Mouse (Mus musculus): ENCODE data around the gene Pgbd5. TPM values are rescaled to one million over a fixed set of nuclear protein-coding genes. Genes with fewer than 3 reads are reported as not detected.

The Pgbd5 gene
- polyA plus RNA-seq, 1 experiment from 2014 or later: 2.0 TPM

Other genes with a start within 250 kb of the Pgbd5 start
- 42.8 and 47.2 TPM in 2 replicates for gene Galnt2, start 208.3 kb downstream of the Pgbd5 start, polyA plus RNA-seq (2015; fragmentation: Nextera tagmentation; extraction: Ambion mirVana)
- 20.5 and 20.7 TPM in 2 replicates for gene Cog2, start 81.1 kb upstream of the Pgbd5 start, polyA plus RNA-seq (2015; fragmentation: Nextera tagmentation; extraction: Ambion mirVana)
- gene Agt, start 130.0 kb upstream of the Pgbd5 start, polyA plus RNA-seq (2015; fragmentation: Nextera tagmentation; extraction: Ambion mirVana): 0.88 and 2.8 TPM in 2 replicates
- gene Capn9, start 136.5 kb upstream of the Pgbd5 start, polyA plus RNA-seq (2015; fragmentation: Nextera tagmentation; extraction: Ambion mirVana): 0.08 and 0.69 TPM in 2 replicates
- gene 2310022B05Rik, start 223.7 kb upstream of the Pgbd5 start, polyA plus RNA-seq (2015; fragmentation: Nextera tagmentation; extraction: Ambion mirVana): 37.8 TPM in 2 replicates

Measured in heart, embryonic 13.5 days (tissue).